Mouse (Mus musculus) lung, embryonic 15.5 days (tissue): Measurements from ENCODE around the gene Slamf8. TPM values are rescaled to one million over a fixed set of nuclear protein-coding genes. Genes with fewer than 3 reads are reported as not detected.

Experiments used
- ATAC-seq: fragments of 200-750 bp; cut with Nextera tagmentation; 2 replicates; pipeline ENCODE4 v1.8.0; 2017; ENCODE audit warnings: moderate number of reproducible peaks, borderline replicate concordance; ENCODE audit not compliant: low FRiP score, low TSS enrichment; ENCODE audit errors: extremely low read depth
- H3K27ac ChIP-seq: fragments of 300-500 bp; sonication (generic); 2 replicates; pipeline ENCODE4 v1.5.1; 2015; ENCODE audit warnings: moderate library complexity, mild to moderate bottlenecking, inconsistent platforms
- H3K27me3 ChIP-seq: fragments of 300-500 bp; sonication (generic); 2 replicates; pipeline ENCODE4 v1.6.1; 2015; ENCODE audit warnings: inconsistent platforms
- H3K36me3 ChIP-seq: fragments of 300-500 bp; sonication (generic); 2 replicates; pipeline ENCODE4 v1.6.1; 2015; ENCODE audit warnings: inconsistent platforms
- H3K4me1 ChIP-seq: fragments of 300-500 bp; sonication (generic); 2 replicates; pipeline ENCODE4 v1.6.1; 2015; ENCODE audit warnings: inconsistent platforms
- H3K4me2 ChIP-seq: fragments of 300-500 bp; sonication (generic); 2 replicates; pipeline ENCODE4 v1.6.1; 2015; ENCODE audit warnings: inconsistent platforms, mild to moderate bottlenecking, moderate library complexity
- H3K4me3 ChIP-seq: fragments of 300-500 bp; sonication (generic); 2 replicates; pipeline ENCODE4 v1.5.1; 2015; ENCODE audit warnings: mild to moderate bottlenecking, inconsistent platforms
- H3K9ac ChIP-seq: fragments of 300-500 bp; sonication (generic); 2 replicates; pipeline ENCODE4 v1.6.1; 2015; ENCODE audit warnings: inconsistent platforms
- H3K9me3 ChIP-seq: fragments of 300-500 bp; sonication (generic); 2 replicates; pipeline ENCODE4 v1.6.1; 2016; ENCODE audit warnings: inconsistent platforms
- WGBS: fragments of 180-500 bp; shearing (Covaris S2); methylation state at CpG from one replicate; pipeline ENCODE4 v1.1.7; 2015; 5-methylcytosine and 5-hydroxymethylcytosine counted together
- polyA plus RNA-seq: library from polyadenylated mRNA; unstranded; fragments of >200 nt; fragmentation: Nextera tagmentation; extraction: Ambion mirVana; gene quantifications from 2 replicates; pipeline ENCODE4 v1.2.1, GENCODE M21; 2015

The Slamf8 gene
- polyA plus RNA-seq, 1 experiment from 2014 or later, result 0.09 TPM

DNA sequence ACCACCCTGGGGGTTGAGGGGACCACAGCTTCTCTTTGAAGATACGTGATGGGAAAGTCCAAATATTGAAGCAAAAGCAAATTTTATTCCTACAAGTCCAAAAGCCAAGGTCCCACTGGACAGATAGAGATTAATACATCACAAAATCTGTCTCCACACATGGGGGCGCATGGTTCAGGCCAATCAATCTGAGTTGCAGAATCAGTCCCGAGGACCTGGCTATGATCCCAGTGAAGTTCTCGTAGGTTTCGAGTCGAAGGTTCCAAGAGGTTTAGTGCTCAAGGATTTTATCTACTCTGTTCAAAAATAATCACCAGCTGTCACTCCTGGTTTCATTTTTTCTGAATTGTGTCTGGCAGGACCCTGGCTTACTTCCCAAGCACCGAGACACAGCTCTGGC is 39.4 kb downstream of the Slamf8 start:
- Histone ChIP-seq H3K4me2 (peak overlapping the region; percentile 61), H3K9ac (no peak overlapping the region; the same call in 1 of the 2 replicates), H3K27me3 (0 out of 2 replicates have a peak, but pooled peaks cover 5% of the 10 kb centered on the region), H3K4me3 (peak overlapping the region; percentile 41; the same call in 1 of the 2 replicates), H3K9me3 (no peaks in the 10 kb centered on the region), H3K4me1 (peaks cover 24% of the 10 kb centered on the region), H3K36me3 (no peaks in the 10 kb centered on the region), H3K27ac (no peak overlapping the region)
- ATAC-seq, result no peak
- 17% methylated on average over 7 of the region's 7 CpGs for WGBS

DNA sequence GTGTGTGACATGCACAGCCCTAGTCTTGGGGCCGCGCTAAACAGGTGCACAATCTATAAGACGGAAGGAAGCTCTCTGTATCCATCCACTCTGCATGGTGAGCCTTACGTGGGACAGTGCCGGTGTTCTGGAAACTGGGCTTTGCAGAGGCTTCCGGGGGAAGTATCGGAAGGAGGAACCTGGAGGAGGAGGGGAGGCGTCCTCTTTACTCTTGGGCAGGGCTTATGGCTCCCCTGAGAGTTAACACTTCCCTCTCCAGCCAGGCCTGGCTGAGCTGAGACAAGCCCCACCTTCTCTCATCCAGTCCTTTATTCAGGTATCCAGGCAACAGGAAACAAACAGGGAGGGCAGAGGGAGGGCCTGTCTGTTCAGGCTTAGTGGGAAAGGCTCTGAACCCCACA is 39.8 kb downstream of the Slamf8 start:
- Histone ChIP-seq H3K4me3 (peak overlapping the region; percentile 41), H3K27ac (peak overlapping the region; percentile 21; the same call in 1 of the 2 replicates), H3K4me1 (peaks cover 24% of the 10 kb centered on the region), H3K27me3 (0 out of 2 replicates have a peak, but pooled peaks cover 5% of the 10 kb centered on the region), H3K36me3 (no peaks in the 10 kb centered on the region), H3K9ac (peak overlapping the region; percentile 41), H3K9me3 (no peaks in the 10 kb centered on the region), H3K4me2 (peak overlapping the region; percentile 61)
- WGBS, result 2% methylated on average over 8 of the region's 8 CpGs
- ATAC-seq, result peak; percentile 85

DNA sequence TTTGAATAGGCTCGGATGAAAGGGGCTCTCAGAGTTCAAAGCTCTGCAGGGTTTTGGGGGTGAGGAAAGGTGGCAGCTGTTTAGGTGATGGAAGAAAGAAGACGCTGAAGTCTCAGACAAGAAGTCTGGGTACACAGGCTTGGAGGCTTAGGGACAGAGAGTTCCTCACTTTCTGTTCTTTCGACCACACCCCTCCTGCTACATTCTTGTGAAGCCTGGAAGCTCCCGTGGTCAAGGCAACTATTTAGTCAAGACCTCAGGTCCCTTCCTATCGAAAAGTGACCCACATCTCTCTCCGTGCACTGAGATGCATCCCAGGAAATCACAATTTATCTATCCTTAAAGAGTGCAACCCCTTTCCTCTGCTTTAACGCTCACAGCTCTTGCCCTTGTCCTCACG is 40.7 kb downstream of the Slamf8 start:
- Histone ChIP-seq H3K36me3 (no peaks in the 10 kb centered on the region), H3K4me3 (peak overlapping the region; percentile 41), H3K27me3 (0 out of 2 replicates have a peak, but pooled peaks cover 5% of the 10 kb centered on the region), H3K4me1 (peaks cover 24% of the 10 kb centered on the region), H3K9ac (peak overlapping the region; percentile 41), H3K27ac (peak overlapping the region; percentile 21; the same call in 1 of the 2 replicates), H3K4me2 (peak overlapping the region; percentile 61), H3K9me3 (no peaks in the 10 kb centered on the region)
- WGBS, result 6% methylated on average over 8 of the region's 8 CpGs
- ATAC-seq, result no peak

DNA sequence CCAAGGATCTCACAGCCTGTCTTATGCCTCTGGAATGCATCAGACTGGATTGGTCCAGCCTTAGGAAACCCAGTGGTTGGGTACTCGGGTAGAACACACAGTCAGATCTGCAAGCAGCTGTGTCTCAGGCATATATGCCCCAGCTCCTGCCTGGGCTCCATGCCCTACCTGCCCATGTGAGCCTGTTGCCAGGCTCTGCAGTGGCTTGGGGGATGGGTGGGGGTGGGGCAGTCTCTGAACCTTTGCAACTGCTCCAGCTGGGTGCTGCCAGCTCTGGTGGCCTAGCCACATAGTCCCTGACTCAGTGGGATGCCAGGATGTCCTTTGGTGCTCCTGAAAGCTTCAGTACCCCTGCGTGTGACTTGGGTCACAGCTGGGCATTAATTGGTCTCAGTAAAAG is 41.1 kb downstream of the Slamf8 start:
- H3K4me3 ChIP-seq, result peak overlapping the region; percentile 41; the same call in 1 of the 2 replicates
- H3K9me3 ChIP-seq, result no peaks in the 10 kb centered on the region
- 0 out of 2 replicates have a peak overlapping the region, but pooled peaks have one; percentile 21 for H3K27ac ChIP-seq
- ATAC-seq, result no peak
- peak overlapping the region; percentile 61 for H3K4me2 ChIP-seq
- peaks cover 24% of the 10 kb centered on the region for H3K4me1 ChIP-seq
- H3K9ac ChIP-seq, result peak overlapping the region; percentile 41; the same call in 1 of the 2 replicates
- WGBS, result 22% methylated on average over 2 of the region's 2 CpGs
- 0 out of 2 replicates have a peak, but pooled peaks cover 5% of the 10 kb centered on the region for H3K27me3 ChIP-seq
- no peaks in the 10 kb centered on the region for H3K36me3 ChIP-seq

DNA sequence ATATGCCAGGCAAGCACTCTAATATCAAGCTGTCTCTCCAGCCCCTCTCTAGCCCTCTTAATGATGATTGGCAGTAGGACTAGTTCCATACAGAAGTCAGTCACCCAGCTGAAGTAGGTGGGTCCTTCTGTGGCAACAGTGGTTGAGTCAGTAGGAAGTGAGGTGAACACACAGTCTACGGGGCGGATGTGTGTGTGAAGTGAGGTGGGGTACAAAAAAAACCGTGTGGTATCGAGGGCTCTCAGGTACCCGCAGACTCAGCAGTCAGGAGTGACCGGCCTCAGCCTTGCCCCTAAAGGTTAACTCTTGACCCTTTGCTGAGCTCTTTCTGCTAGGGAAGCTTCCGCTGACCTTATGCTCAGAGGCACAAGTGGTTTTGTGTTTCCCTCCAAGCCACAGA is 41.9 kb downstream of the Slamf8 start:
- H3K9ac ChIP-seq, result no peak overlapping the region
- 0 out of 2 replicates have a peak, but pooled peaks cover 5% of the 10 kb centered on the region for H3K27me3 ChIP-seq
- H3K4me1 ChIP-seq, result peaks cover 24% of the 10 kb centered on the region
- H3K4me3 ChIP-seq, result no peak overlapping the region
- no peak overlapping the region; the same call in 1 of the 2 replicates for H3K4me2 ChIP-seq
- no peaks in the 10 kb centered on the region for H3K9me3 ChIP-seq
- 37% methylated on average over 7 of the region's 7 CpGs for WGBS
- no peaks in the 10 kb centered on the region for H3K36me3 ChIP-seq
- no peak overlapping the region for H3K27ac ChIP-seq
- ATAC-seq, result no peak

DNA sequence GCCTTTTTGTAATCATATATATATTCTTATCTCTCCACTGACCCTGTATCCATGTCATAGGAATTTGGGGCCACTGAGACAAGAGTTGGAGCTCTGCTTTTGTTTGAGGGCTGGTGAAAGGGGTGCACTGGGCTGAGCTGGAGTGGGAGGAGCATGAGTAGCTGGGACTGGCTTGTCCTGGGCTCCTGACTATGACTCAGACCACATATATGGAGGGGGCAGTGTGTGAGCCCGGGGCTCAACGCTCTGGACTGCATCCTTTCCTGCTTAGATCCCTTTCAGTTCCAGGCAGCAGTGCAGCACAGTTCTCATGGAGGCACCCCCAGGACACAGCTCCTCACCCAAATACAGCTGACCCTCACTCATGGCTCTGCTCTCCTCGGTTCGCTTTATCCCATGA is 44.3 kb downstream of the Slamf8 start:
- no peaks in the 10 kb centered on the region for H3K9me3 ChIP-seq
- no peak for ATAC-seq
- H3K4me3 ChIP-seq, result no peak overlapping the region
- H3K27ac ChIP-seq, result no peak overlapping the region
- H3K4me2 ChIP-seq, result no peak overlapping the region
- 70% methylated on average over 4 of the region's 4 CpGs for WGBS
- H3K9ac ChIP-seq, result no peak overlapping the region
- 0 out of 2 replicates have a peak, but pooled peaks cover 5% of the 10 kb centered on the region for H3K27me3 ChIP-seq
- no peaks in the 10 kb centered on the region for H3K36me3 ChIP-seq
- peaks cover 19% of the 10 kb centered on the region for H3K4me1 ChIP-seq

DNA sequence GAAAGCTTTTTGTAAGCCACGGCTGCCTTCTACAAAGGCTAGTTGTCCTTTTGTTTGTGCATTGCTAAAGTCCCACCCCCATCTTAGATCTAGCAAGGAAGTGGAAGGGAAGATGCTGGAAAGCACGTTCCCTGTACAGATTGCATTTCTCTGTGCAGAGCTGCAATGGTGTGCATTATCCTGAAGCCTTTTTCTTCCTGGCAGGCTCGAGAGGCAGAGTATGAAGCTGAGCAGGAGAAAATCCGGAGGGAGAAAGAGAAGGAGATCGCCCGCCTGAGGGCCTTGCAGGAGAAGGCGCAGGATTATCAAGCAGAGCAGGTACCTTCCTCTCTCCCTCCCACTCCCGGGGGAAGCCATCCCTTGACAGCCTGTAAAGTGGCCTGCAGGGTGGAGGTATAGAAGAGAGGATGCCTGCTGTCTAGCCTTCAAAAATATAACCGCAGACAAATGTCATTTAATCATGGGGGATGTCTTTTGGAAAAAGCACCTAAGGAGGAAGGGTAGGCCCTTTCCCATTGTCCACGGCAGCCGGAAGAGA is 50.0 kb downstream of the Slamf8 start:
- ATAC-seq, result no peak
- Histone ChIP-seq H3K4me3 (no peak overlapping the region), H3K9me3 (no peaks in the 10 kb centered on the region), H3K4me2 (no peak overlapping the region), H3K4me1 (no peaks in the 10 kb centered on the region), H3K9ac (no peak overlapping the region), H3K27me3 (no peaks in the 10 kb centered on the region), H3K36me3 (no peaks in the 10 kb centered on the region), H3K27ac (no peak overlapping the region)
- WGBS, result 53% methylated on average over 11 of the region's 11 CpGs

DNA sequence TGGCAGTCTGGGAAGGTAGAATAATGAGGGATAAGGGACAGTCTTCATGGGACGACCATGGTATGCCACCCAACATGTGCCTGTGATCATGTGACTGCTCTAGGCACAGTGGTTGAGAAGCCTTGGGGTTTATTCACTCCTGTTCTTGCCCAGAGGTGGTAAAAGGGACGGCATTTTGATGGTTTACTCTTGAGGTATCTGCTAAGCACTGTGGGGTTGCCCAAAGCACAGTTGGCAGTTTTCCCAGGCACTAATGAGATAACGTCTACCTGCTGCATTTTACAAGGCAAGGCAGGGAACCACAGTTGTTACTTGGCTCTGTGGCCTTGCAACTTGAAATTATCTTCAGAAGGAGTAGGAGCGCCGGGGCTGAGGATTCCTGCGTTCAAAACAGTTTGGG is 50.5 kb downstream of the Slamf8 start:
- Histone ChIP-seq H3K4me2 (no peak overlapping the region), H3K9me3 (no peaks in the 10 kb centered on the region), H3K4me3 (no peak overlapping the region), H3K27me3 (no peaks in the 10 kb centered on the region), H3K36me3 (no peaks in the 10 kb centered on the region), H3K4me1 (no peaks in the 10 kb centered on the region), H3K27ac (no peak overlapping the region), H3K9ac (no peak overlapping the region)
- 48% methylated on average over 6 of the region's 6 CpGs for WGBS
- ATAC-seq, result no peak

DNA sequence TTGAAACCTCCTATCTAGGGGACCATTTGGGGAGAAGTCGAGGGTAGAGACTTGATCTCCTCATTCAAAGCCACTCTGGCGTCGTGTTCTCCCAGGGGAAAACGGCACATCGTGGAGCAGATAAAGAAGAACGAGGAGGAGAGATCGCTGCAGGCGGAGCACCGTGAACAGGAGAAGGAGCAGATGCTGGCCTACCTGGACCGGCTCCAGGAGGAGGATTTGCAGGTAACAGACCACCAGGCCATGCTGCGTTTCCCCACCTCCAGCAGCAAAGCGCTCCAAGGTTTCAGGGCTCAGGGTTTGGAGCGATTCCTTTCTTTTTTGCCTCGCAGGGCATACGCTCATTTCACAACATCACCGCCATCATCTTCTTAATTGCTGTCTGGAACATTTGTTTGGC is 55.3 kb downstream of the Slamf8 start:
- Histone ChIP-seq H3K9ac (no peak overlapping the region), H3K27me3 (no peaks in the 10 kb centered on the region), H3K36me3 (no peaks in the 10 kb centered on the region), H3K27ac (no peak overlapping the region), H3K4me1 (peaks cover 21% of the 10 kb centered on the region), H3K9me3 (no peaks in the 10 kb centered on the region), H3K4me2 (no peak overlapping the region), H3K4me3 (no peak overlapping the region)
- no peak for ATAC-seq
- WGBS, result 79% methylated on average over 16 of the region's 16 CpGs

DNA sequence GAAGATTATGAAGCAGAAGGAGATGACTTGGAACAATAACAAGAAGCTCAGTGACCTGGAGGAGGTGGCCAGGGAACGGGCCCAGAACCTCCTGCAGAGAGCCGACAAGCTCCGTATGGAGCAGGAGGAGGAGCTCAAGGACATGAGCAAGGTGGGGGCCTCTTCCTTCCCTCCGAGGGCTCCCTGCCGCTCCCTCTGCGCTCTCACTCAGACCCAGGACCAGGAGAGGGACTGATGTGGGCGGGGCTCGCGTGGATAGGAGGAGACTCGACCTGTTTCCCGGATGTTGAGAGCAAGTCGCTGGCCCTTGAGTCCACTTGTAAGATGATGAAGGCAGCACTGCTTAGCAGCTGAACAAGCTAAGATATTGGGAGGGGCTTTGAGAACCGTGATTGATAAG is 57.8 kb downstream of the Slamf8 start:
- Histone ChIP-seq H3K9me3 (no peaks in the 10 kb centered on the region), H3K36me3 (no peaks in the 10 kb centered on the region), H3K9ac (peak overlapping the region; percentile 6; the same call in 1 of the 2 replicates), H3K27me3 (no peaks in the 10 kb centered on the region), H3K4me2 (peak overlapping the region; percentile 50), H3K4me3 (peak overlapping the region; percentile 24), H3K4me1 (peaks cover 24% of the 10 kb centered on the region), H3K27ac (peak overlapping the region; percentile 62)
- ATAC-seq, result peak; percentile 73
- WGBS, result under 1% methylated on average over 13 of the region's 13 CpGs
